Mouse (Mus musculus) MEL (cell line): ENCODE data around the gene Ager. TPM values are rescaled to one million over a fixed set of nuclear protein-coding genes. Genes with fewer than 3 reads are reported as not detected.

Source experiments
- DNase-seq: peaks from one replicate; pipeline ENCODE4 v3.0.0; 2011; ENCODE audit warnings: low read depth, low spot score
- H3K27ac ChIP-seq: 2 replicates; pipeline ENCODE4 v1.5.1; 2012; ENCODE audit warnings: low read depth, mild to moderate bottlenecking, control low read depth, low read length, moderate library complexity; ENCODE audit not compliant: control insufficient read depth
- H3K27me3 ChIP-seq, 2 experiments: fragments of 150-350 bp in 1 of 2; sonication (generic) in 1 of 2; 2 replicates each; pipeline ENCODE4 v1.6.1; 2012; ENCODE audit warnings: low read length in 2 of 2, mild to moderate bottlenecking in 2 of 2, improper control_type of control experiment in 1 of 2, moderate library complexity in 1 of 2; ENCODE audit not compliant: insufficient read depth in 2 of 2, control insufficient read depth in 1 of 2
- H3K36me3 ChIP-seq, 2 experiments: 2 replicates each; pipeline ENCODE4 v1.6.1; 2012 to 2014; ENCODE audit warnings: low read length in 2 of 2, improper control_type of control experiment in 1 of 2, inconsistent platforms in 1 of 2, mild to moderate bottlenecking in 1 of 2; ENCODE audit not compliant: insufficient read depth in 2 of 2, control insufficient read depth in 1 of 2
- H3K4me1 ChIP-seq, 2 experiments: fragments of 150-350 bp in 1 of 2; sonication (generic) in 1 of 2; 2 replicates each; pipeline ENCODE4 v1.6.1; 2012; ENCODE audit warnings: low read length in 2 of 2, improper control_type of control experiment in 1 of 2, mild to moderate bottlenecking in 1 of 2; ENCODE audit not compliant: insufficient read depth in 2 of 2, control insufficient read depth in 1 of 2
- H3K4me3 ChIP-seq, 2 experiments: fragments of 150-350 bp in 1 of 2; sonication (generic) in 1 of 2; 2 replicates each; pipeline ENCODE4 v1.5.1; 2012; ENCODE audit warnings: low read depth in 2 of 2, low read length in 2 of 2, mild to moderate bottlenecking in 2 of 2, moderate library complexity in 2 of 2, control low read depth in 1 of 2, improper control_type of control experiment in 1 of 2; ENCODE audit not compliant: control insufficient read depth in 1 of 2, insufficient read depth in 1 of 2
- H3K79me2 ChIP-seq: 2 replicates; pipeline ENCODE4 v1.6.1; 2012; ENCODE audit warnings: mild to moderate bottlenecking, low read length, moderate library complexity; ENCODE audit not compliant: control insufficient read depth, poor library complexity, insufficient read depth
- H3K9ac ChIP-seq: 2 replicates; pipeline ENCODE4 v1.6.1; 2012; ENCODE audit warnings: low read depth, mild to moderate bottlenecking, control low read depth, low read length, moderate library complexity; ENCODE audit not compliant: control insufficient read depth, poor library complexity, severe bottlenecking
- H3K9me3 ChIP-seq: fragments of 150-350 bp; sonication (generic); replicated peaks from 2 replicates; pipeline ENCODE4 v1.6.1; 2012; ENCODE audit warnings: mild to moderate bottlenecking, low read length, improper control_type of control experiment, moderate library complexity; ENCODE audit not compliant: insufficient read depth
- BHLHE40 ChIP-seq: IDR thresholded peaks from 2 replicates; pipeline ENCODE4 v1.6.1; 2012; ENCODE audit warnings: low read depth, mild to moderate bottlenecking, inconsistent platforms, low read length, improper control_type of control experiment, borderline replicate concordance
- CHD1 ChIP-seq: IDR thresholded peaks from 2 replicates; pipeline ENCODE4 v1.6.1; 2012; ENCODE audit warnings: low read depth, mild to moderate bottlenecking, inconsistent platforms, low read length, improper control_type of control experiment
- CTCF ChIP-seq, 3 experiments: IDR thresholded peaks in 2 of 3; conservative IDR thresholded peaks in 1 of 3; 2 replicates each; pipeline ENCODE4 v1.5.1; 2011 to 2012; ENCODE audit warnings: low read length in 3 of 3, low read depth in 2 of 3, mild to moderate bottlenecking in 2 of 3, improper control_type of control experiment in 1 of 3, inconsistent platforms in 1 of 3, mixed read lengths in 1 of 3, moderate library complexity in 1 of 3; ENCODE audit not compliant: control insufficient read depth in 1 of 3, insufficient read depth in 1 of 3, poor library complexity in 1 of 3, severe bottlenecking in 1 of 3
- E2F4 ChIP-seq: IDR thresholded peaks from 2 replicates; pipeline ENCODE4 v1.6.1; 2011; ENCODE audit warnings: low read depth, low read length, improper control_type of control experiment, borderline replicate concordance
- ELF1 ChIP-seq: IDR thresholded peaks from 2 replicates; pipeline ENCODE4 v1.6.1; 2014; ENCODE audit warnings: low read depth, mild to moderate bottlenecking, inconsistent platforms, low read length, improper control_type of control experiment, moderate library complexity
- EP300 ChIP-seq, 2 experiments: IDR thresholded peaks; 2 replicates each; pipeline ENCODE4 v1.6.1; 2011; ENCODE audit warnings: improper control_type of control experiment in 2 of 2, low read length in 2 of 2, low read depth in 1 of 2, mild to moderate bottlenecking in 1 of 2
- GATA1 ChIP-seq: IDR thresholded peaks from 2 replicates; pipeline ENCODE4 v1.6.1; 2011; ENCODE audit warnings: low read depth, low read length, improper control_type of control experiment
- HCFC1 ChIP-seq: IDR thresholded peaks from 2 replicates; pipeline ENCODE4 v1.6.1; 2012; ENCODE audit warnings: low read depth, mild to moderate bottlenecking, inconsistent platforms, low read length, improper control_type of control experiment, moderate library complexity
- JUND ChIP-seq: IDR thresholded peaks from 2 replicates; pipeline ENCODE4 v1.6.1; 2011; ENCODE audit warnings: low read depth, mild to moderate bottlenecking, improper control_type of control experiment, low read length
- MAFK ChIP-seq: IDR thresholded peaks from 2 replicates; pipeline ENCODE4 v1.6.1; 2011; ENCODE audit warnings: low read depth, mild to moderate bottlenecking, low read length, improper control_type of control experiment, borderline replicate concordance
- MAX ChIP-seq: IDR thresholded peaks from 2 replicates; pipeline ENCODE4 v1.6.1; 2011; ENCODE audit warnings: low read length, improper control_type of control experiment
- MEF2A ChIP-seq: IDR thresholded peaks from 2 replicates; pipeline ENCODE4 v1.6.1; 2014; ENCODE audit warnings: low read depth, mild to moderate bottlenecking, inconsistent platforms, low read length, improper control_type of control experiment; ENCODE audit not compliant: poor library complexity, insufficient replicate concordance, severe bottlenecking; ENCODE audit errors: extremely low read depth
- MYC ChIP-seq: IDR thresholded peaks from 2 replicates; pipeline ENCODE4 v1.6.1; 2011; ENCODE audit warnings: low read depth, mild to moderate bottlenecking, low read length, improper control_type of control experiment, moderate library complexity
- NELFE ChIP-seq: IDR thresholded peaks from 2 replicates; pipeline ENCODE4 v1.6.1; 2011; ENCODE audit warnings: low read depth, low read length, improper control_type of control experiment
- POLR2A ChIP-seq, 2 experiments: IDR thresholded peaks; 2 replicates each; pipeline ENCODE4 v1.6.1; 2011 to 2012; ENCODE audit warnings: low read length in 2 of 2, mild to moderate bottlenecking in 2 of 2, control low read depth in 1 of 2, improper control_type of control experiment in 1 of 2, low read depth in 1 of 2, moderate library complexity in 1 of 2; ENCODE audit not compliant: control insufficient read depth in 1 of 2, insufficient read depth in 1 of 2, poor library complexity in 1 of 2
- POLR2AphosphoS2 ChIP-seq: IDR thresholded peaks from 2 replicates; pipeline ENCODE4 v1.6.1; 2011; ENCODE audit warnings: low read length, improper control_type of control experiment
- POLR2AphosphoS5 ChIP-seq: IDR thresholded peaks from 2 replicates; pipeline ENCODE4 v1.6.1; 2012; ENCODE audit warnings: low read depth, borderline replicate concordance, mild to moderate bottlenecking, inconsistent platforms, low read length, moderate library complexity, mixed read lengths
- RAD21 ChIP-seq: IDR thresholded peaks from 2 replicates; pipeline ENCODE4 v1.6.1; 2011; ENCODE audit warnings: mild to moderate bottlenecking, low read depth, low read length, improper control_type of control experiment
- RCOR1 ChIP-seq: IDR thresholded peaks from 2 replicates; pipeline ENCODE4 v1.6.1; 2012; ENCODE audit warnings: low read depth, mild to moderate bottlenecking, inconsistent platforms, low read length, improper control_type of control experiment
- SIN3A ChIP-seq: IDR thresholded peaks from 2 replicates; pipeline ENCODE4 v1.6.1; 2012; ENCODE audit warnings: low read length, improper control_type of control experiment, inconsistent platforms
- SMC3 ChIP-seq: IDR thresholded peaks from 2 replicates; pipeline ENCODE4 v1.6.1; 2011; ENCODE audit warnings: low read depth, low read length, improper control_type of control experiment
- TAL1 ChIP-seq: IDR thresholded peaks from 2 replicates; pipeline ENCODE4 v1.6.1; 2012; ENCODE audit warnings: mild to moderate bottlenecking, inconsistent platforms, low read length, moderate library complexity, mixed read lengths
- TBP ChIP-seq: IDR thresholded peaks from 2 replicates; pipeline ENCODE4 v1.8.0; 2011; ENCODE audit warnings: low read depth, low read length, improper control_type of control experiment
- TCF12 ChIP-seq: IDR thresholded peaks from 2 replicates; pipeline ENCODE4 v1.6.1; 2014; ENCODE audit warnings: low read depth, mild to moderate bottlenecking, inconsistent platforms, low read length, improper control_type of control experiment, moderate library complexity
- UBTF ChIP-seq: IDR thresholded peaks from 2 replicates; pipeline ENCODE4 v1.6.1; 2012; ENCODE audit warnings: low read depth, mild to moderate bottlenecking, inconsistent platforms, low read length, improper control_type of control experiment, moderate library complexity, borderline replicate concordance; ENCODE audit not compliant: insufficient read depth
- USF1 ChIP-seq: IDR thresholded peaks from 2 replicates; pipeline ENCODE4 v1.6.1; 2014; ENCODE audit warnings: low read depth, mild to moderate bottlenecking, inconsistent platforms, low read length, improper control_type of control experiment, moderate library complexity
- USF2 ChIP-seq, 2 experiments: IDR thresholded peaks; 2 replicates each; pipeline ENCODE4 v1.6.1; 2011 to 2012; ENCODE audit warnings: improper control_type of control experiment in 2 of 2, low read length in 2 of 2, borderline replicate concordance in 1 of 2, inconsistent platforms in 1 of 2, low read depth in 1 of 2, mild to moderate bottlenecking in 1 of 2; ENCODE audit not compliant: insufficient read depth in 1 of 2
- ZC3H11A ChIP-seq: IDR thresholded peaks from 2 replicates; pipeline ENCODE4 v1.6.1; 2012; ENCODE audit warnings: low read depth, mild to moderate bottlenecking, inconsistent platforms, low read length, improper control_type of control experiment
- ZKSCAN1 ChIP-seq: IDR thresholded peaks from 2 replicates; pipeline ENCODE4 v1.6.1; 2012; ENCODE audit warnings: low read depth, mild to moderate bottlenecking, inconsistent platforms, low read length, improper control_type of control experiment, moderate library complexity
- ZNF384 ChIP-seq: IDR thresholded peaks from 2 replicates; pipeline ENCODE4 v1.6.1; 2012; ENCODE audit warnings: low read depth, mild to moderate bottlenecking, inconsistent platforms, low read length, improper control_type of control experiment
- polyA plus RNA-seq, 2 experiments: library from polyadenylated mRNA; stranded (reverse) in 1 of 2; unstranded in 1 of 2; fragments of >175 nt in 1 of 2; fragments of >200 nt in 1 of 2; gene quantifications; 2 replicates each; pipeline versions ENCODE4 v1.2.1 to v1.2.4; 2012; ENCODE audit warnings: low replicate concordance in 2 of 2, low read depth in 1 of 2; ENCODE audit not compliant: insufficient read length in 2 of 2, insufficient read depth in 1 of 2, missing spikeins in 1 of 2
- total RNA-seq: library from RNA; depleted of rRNA; stranded (reverse); fragments of 300-350 nt; gene quantifications from 2 replicates; pipeline ENCODE4 v1.2.3, GENCODE M21; 2012

Gene Ager
- total and polyA plus RNA-seq, 3 experiments: 0.27 to 3.7 TPM; not detected in 1

GRCm38 (mm10) chr17:34560438-34560837, 37.2 kb upstream of the Ager start:
- H3K27me3 ChIP-seq: no peaks in the 10 kb centered on the region
- peak overlapping the region; percentile 77 for H3K27ac ChIP-seq
- H3K4me1 ChIP-seq: peaks cover 7 to 18% of the 10 kb centered on the region in 2 experiments
- peak overlapping the region; percentile 10 to 31 for H3K4me3 ChIP-seq
- H3K9me3 ChIP-seq: no peaks in the 10 kb centered on the region
- H3K9ac ChIP-seq: peak overlapping the region; percentile 32
- no peaks in the 10 kb centered on the region for H3K79me2 ChIP-seq
- DNase-seq: peak; percentile 76
- H3K36me3 ChIP-seq: peaks cover 0 to 10% of the 10 kb centered on the region in 2 experiments; a peak in 2 of 4 replicates
- peak in 1 of 2 experiments; percentile 39; a peak in 1 of 4 replicates for TF ChIP-seq POLR2A (IDR thresholded peaks at IDR 0.05; ENCODE audit: control insufficient read depth in 1 of 2, insufficient read depth in 1 of 2, low read depth in 1 of 2, low read length in 2 of 2, poor library complexity in 1 of 2)
- TF ChIP-seq TAL1: no peak
- peak; percentile 3 to 12 (median 11); a peak in 1 of 6 replicates for TF ChIP-seq CTCF (IDR thresholded peaks at IDR 0.05 in 2 of 3, conservative IDR thresholded peaks at IDR 0.05 in 1 of 3; ENCODE audit: control insufficient read depth in 1 of 3, insufficient read depth in 1 of 3, low read depth in 2 of 3, low read length in 3 of 3, poor library complexity in 1 of 3, severe bottlenecking in 1 of 3)
- peak in 1 of 2 experiments; percentile 25; a peak in 1 of 4 replicates for TF ChIP-seq EP300 (IDR thresholded peaks at IDR 0.05; ENCODE audit: low read depth in 1 of 2, low read length in 2 of 2)

GRCm38 (mm10) chr17:34561200-34561599, 36.5 kb upstream of the Ager start:
- no peaks in the 10 kb centered on the region for H3K79me2 ChIP-seq
- peak overlapping the region; percentile 43 for H3K9ac ChIP-seq
- peaks cover 0 to 4% of the 10 kb centered on the region in 2 experiments; a peak in 2 of 4 replicates for H3K27me3 ChIP-seq
- peak overlapping the region; percentile 34 to 36 for H3K4me3 ChIP-seq
- DNase-seq: peak; percentile 89
- peaks cover 7 to 18% of the 10 kb centered on the region in 2 experiments for H3K4me1 ChIP-seq
- peak overlapping the region; percentile 67 for H3K27ac ChIP-seq
- peaks cover 0 to 10% of the 10 kb centered on the region in 2 experiments; a peak in 2 of 4 replicates for H3K36me3 ChIP-seq
- no peaks in the 10 kb centered on the region for H3K9me3 ChIP-seq
- peak; percentile 41; the same call in 1 of the 2 replicates for TF ChIP-seq TBP
- no peak for TF ChIP-seq MAFK
- no peak; the same call in 1 of the 2 replicates for TF ChIP-seq SIN3A
- TF ChIP-seq UBTF: no peak
- TF ChIP-seq CHD1: no peak
- TF ChIP-seq MAX: no peak
- TF ChIP-seq MYC: no peak
- no peak for TF ChIP-seq ZKSCAN1
- TF ChIP-seq USF1: no peak
- TF ChIP-seq CTCF (IDR thresholded peaks at IDR 0.05 in 2 of 3, conservative IDR thresholded peaks at IDR 0.05 in 1 of 3; ENCODE audit: control insufficient read depth in 1 of 3, insufficient read depth in 1 of 3, low read depth in 2 of 3, low read length in 3 of 3, poor library complexity in 1 of 3, severe bottlenecking in 1 of 3): no peak
- TF ChIP-seq SMC3: no peak
- peak; percentile 67 for TF ChIP-seq TAL1
- no peak for TF ChIP-seq POLR2AphosphoS5
- TF ChIP-seq USF2 (IDR thresholded peaks at IDR 0.05; ENCODE audit: borderline replicate concordance in 1 of 2, insufficient read depth in 1 of 2, low read depth in 1 of 2, low read length in 2 of 2): no peak
- no peak; the same call in 1 of the 2 replicates for TF ChIP-seq RCOR1
- peak; percentile 58 for TF ChIP-seq TCF12
- TF ChIP-seq ZC3H11A: no peak
- TF ChIP-seq RAD21: no peak
- TF ChIP-seq EP300 (IDR thresholded peaks at IDR 0.05; ENCODE audit: low read depth in 1 of 2, low read length in 2 of 2): peak in 1 of 2 experiments; percentile 41; a peak in 3 of 4 replicates
- no peak for TF ChIP-seq POLR2AphosphoS2
- 0 out of 2 replicates have a peak, but pooled peaks have one; percentile 22 for TF ChIP-seq NELFE
- TF ChIP-seq JUND: no peak
- no peak for TF ChIP-seq MEF2A
- 0 out of 2 replicates have a peak, but pooled peaks have one; percentile 45 for TF ChIP-seq BHLHE40
- peak; percentile 49; the same call in 1 of the 2 replicates for TF ChIP-seq HCFC1
- TF ChIP-seq ZNF384: no peak
- TF ChIP-seq ELF1: peak; percentile 60
- TF ChIP-seq E2F4: no peak
- no peak for TF ChIP-seq GATA1
